Mouse (Mus musculus) G1E (cell line): Measurements from ENCODE around the gene Rbpj.

Experiments
- CTCF ChIP-seq: IDR thresholded peaks from 2 replicates; pipeline ENCODE4 v1.5.1; 2012; ENCODE audit warnings: low read depth, low read length, inconsistent platforms, mixed read lengths
- GATA1 ChIP-seq: IDR thresholded peaks from 2 replicates; pipeline ENCODE4 v1.6.1; 2012; ENCODE audit warnings: borderline replicate concordance, low read length, inconsistent platforms, mixed read lengths

DNA sequence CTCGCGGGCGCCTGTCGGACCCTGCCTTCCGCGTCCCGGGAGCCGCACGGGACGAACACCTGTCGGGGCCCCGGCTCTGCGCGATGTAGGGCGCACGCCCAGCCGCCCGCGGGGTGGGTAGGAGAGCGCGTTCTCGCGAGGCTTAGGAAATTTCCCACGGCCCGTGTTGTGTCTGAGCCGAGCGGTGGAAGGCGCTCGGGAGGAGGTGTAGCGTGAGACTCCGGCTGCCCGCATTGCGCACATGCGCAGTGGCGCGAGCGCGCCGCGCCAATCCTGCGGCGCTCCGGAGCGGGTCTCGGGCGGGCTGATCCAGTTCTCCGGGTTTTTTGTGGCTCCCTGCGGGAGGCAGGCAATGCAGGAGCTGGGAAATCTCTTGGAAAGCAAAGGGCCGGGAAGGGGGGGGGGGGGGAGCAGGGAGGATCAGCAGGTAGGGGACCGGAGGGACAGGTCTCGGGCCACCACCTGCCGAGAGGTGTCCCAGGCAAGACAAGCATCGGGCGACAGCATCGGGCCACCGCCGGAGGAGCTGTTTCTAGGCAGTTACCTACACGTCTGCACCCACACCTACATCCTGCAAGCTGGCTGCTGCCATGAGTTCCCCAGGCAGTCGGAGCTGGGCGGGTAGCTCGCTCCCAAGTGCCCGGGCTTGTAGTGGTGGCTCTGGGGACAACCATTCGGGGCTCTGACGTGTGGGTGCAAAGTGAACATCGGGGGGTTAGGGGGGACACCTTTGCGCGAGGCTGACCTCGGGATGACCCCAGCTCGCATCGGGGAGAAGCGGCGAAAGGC, 123.4 kb downstream of the Rbpj start:
- TF ChIP-seq GATA1 (no peak), CTCF (no peak)
